Mouse (Mus musculus) MEL (cell line): Measurements from ENCODE around the gene Prim1. TPM values are rescaled to one million over a fixed set of nuclear protein-coding genes. Genes with fewer than 3 reads are reported as not detected.

Experiments
- DNase-seq: peaks from one replicate; pipeline ENCODE4 v3.0.0; 2011; ENCODE audit warnings: low read depth, low spot score
- H3K27ac ChIP-seq: 2 replicates; pipeline ENCODE4 v1.5.1; 2012; ENCODE audit warnings: low read depth, mild to moderate bottlenecking, control low read depth, low read length, moderate library complexity; ENCODE audit not compliant: control insufficient read depth
- H3K27me3 ChIP-seq, 2 experiments: fragments of 150-350 bp in 1 of 2; sonication (generic) in 1 of 2; 2 replicates each; pipeline ENCODE4 v1.6.1; 2012; ENCODE audit warnings: low read length in 2 of 2, mild to moderate bottlenecking in 2 of 2, improper control_type of control experiment in 1 of 2, moderate library complexity in 1 of 2; ENCODE audit not compliant: insufficient read depth in 2 of 2, control insufficient read depth in 1 of 2
- H3K36me3 ChIP-seq, 2 experiments: 2 replicates each; pipeline ENCODE4 v1.6.1; 2012 to 2014; ENCODE audit warnings: low read length in 2 of 2, improper control_type of control experiment in 1 of 2, inconsistent platforms in 1 of 2, mild to moderate bottlenecking in 1 of 2; ENCODE audit not compliant: insufficient read depth in 2 of 2, control insufficient read depth in 1 of 2
- H3K4me1 ChIP-seq, 2 experiments: fragments of 150-350 bp in 1 of 2; sonication (generic) in 1 of 2; 2 replicates each; pipeline ENCODE4 v1.6.1; 2012; ENCODE audit warnings: low read length in 2 of 2, improper control_type of control experiment in 1 of 2, mild to moderate bottlenecking in 1 of 2; ENCODE audit not compliant: insufficient read depth in 2 of 2, control insufficient read depth in 1 of 2
- H3K4me3 ChIP-seq, 2 experiments: fragments of 150-350 bp in 1 of 2; sonication (generic) in 1 of 2; 2 replicates each; pipeline ENCODE4 v1.5.1; 2012; ENCODE audit warnings: low read depth in 2 of 2, low read length in 2 of 2, mild to moderate bottlenecking in 2 of 2, moderate library complexity in 2 of 2, control low read depth in 1 of 2, improper control_type of control experiment in 1 of 2; ENCODE audit not compliant: control insufficient read depth in 1 of 2, insufficient read depth in 1 of 2
- H3K79me2 ChIP-seq: 2 replicates; pipeline ENCODE4 v1.6.1; 2012; ENCODE audit warnings: mild to moderate bottlenecking, low read length, moderate library complexity; ENCODE audit not compliant: control insufficient read depth, poor library complexity, insufficient read depth
- H3K9ac ChIP-seq: 2 replicates; pipeline ENCODE4 v1.6.1; 2012; ENCODE audit warnings: low read depth, mild to moderate bottlenecking, control low read depth, low read length, moderate library complexity; ENCODE audit not compliant: control insufficient read depth, poor library complexity, severe bottlenecking
- H3K9me3 ChIP-seq: fragments of 150-350 bp; sonication (generic); replicated peaks from 2 replicates; pipeline ENCODE4 v1.6.1; 2012; ENCODE audit warnings: mild to moderate bottlenecking, low read length, improper control_type of control experiment, moderate library complexity; ENCODE audit not compliant: insufficient read depth
- BHLHE40 ChIP-seq: IDR thresholded peaks from 2 replicates; pipeline ENCODE4 v1.6.1; 2012; ENCODE audit warnings: low read depth, mild to moderate bottlenecking, inconsistent platforms, low read length, improper control_type of control experiment, borderline replicate concordance
- CHD1 ChIP-seq: IDR thresholded peaks from 2 replicates; pipeline ENCODE4 v1.6.1; 2012; ENCODE audit warnings: low read depth, mild to moderate bottlenecking, inconsistent platforms, low read length, improper control_type of control experiment
- CHD2 ChIP-seq: IDR thresholded peaks from 2 replicates; pipeline ENCODE4 v1.6.1; 2011; ENCODE audit warnings: low read length, improper control_type of control experiment
- CTCF ChIP-seq, 3 experiments: IDR thresholded peaks in 2 of 3; conservative IDR thresholded peaks in 1 of 3; 2 replicates each; pipeline ENCODE4 v1.5.1; 2011 to 2012; ENCODE audit warnings: low read length in 3 of 3, low read depth in 2 of 3, mild to moderate bottlenecking in 2 of 3, improper control_type of control experiment in 1 of 3, inconsistent platforms in 1 of 3, mixed read lengths in 1 of 3, moderate library complexity in 1 of 3; ENCODE audit not compliant: control insufficient read depth in 1 of 3, insufficient read depth in 1 of 3, poor library complexity in 1 of 3, severe bottlenecking in 1 of 3
- ELF1 ChIP-seq: IDR thresholded peaks from 2 replicates; pipeline ENCODE4 v1.6.1; 2014; ENCODE audit warnings: low read depth, mild to moderate bottlenecking, inconsistent platforms, low read length, improper control_type of control experiment, moderate library complexity
- HCFC1 ChIP-seq: IDR thresholded peaks from 2 replicates; pipeline ENCODE4 v1.6.1; 2012; ENCODE audit warnings: low read depth, mild to moderate bottlenecking, inconsistent platforms, low read length, improper control_type of control experiment, moderate library complexity
- JUND ChIP-seq: IDR thresholded peaks from 2 replicates; pipeline ENCODE4 v1.6.1; 2011; ENCODE audit warnings: low read depth, mild to moderate bottlenecking, improper control_type of control experiment, low read length
- MAZ ChIP-seq: IDR thresholded peaks from 2 replicates; pipeline ENCODE4 v1.6.1; 2012; ENCODE audit warnings: low read depth, mild to moderate bottlenecking, inconsistent platforms, low read length, improper control_type of control experiment
- MEF2A ChIP-seq: IDR thresholded peaks from 2 replicates; pipeline ENCODE4 v1.6.1; 2014; ENCODE audit warnings: low read depth, mild to moderate bottlenecking, inconsistent platforms, low read length, improper control_type of control experiment; ENCODE audit not compliant: poor library complexity, insufficient replicate concordance, severe bottlenecking; ENCODE audit errors: extremely low read depth
- MXI1 ChIP-seq: IDR thresholded peaks from 2 replicates; pipeline ENCODE4 v1.6.1; 2011; ENCODE audit warnings: mild to moderate bottlenecking, low read depth, low read length, improper control_type of control experiment
- NRF1 ChIP-seq: IDR thresholded peaks from 2 replicates; pipeline ENCODE4 v1.6.1; 2014; ENCODE audit warnings: low read depth, mild to moderate bottlenecking, inconsistent platforms, low read length, improper control_type of control experiment, moderate library complexity; ENCODE audit not compliant: poor library complexity, insufficient read depth, severe bottlenecking
- POLR2AphosphoS5 ChIP-seq: IDR thresholded peaks from 2 replicates; pipeline ENCODE4 v1.6.1; 2012; ENCODE audit warnings: low read depth, borderline replicate concordance, mild to moderate bottlenecking, inconsistent platforms, low read length, moderate library complexity, mixed read lengths
- RAD21 ChIP-seq: IDR thresholded peaks from 2 replicates; pipeline ENCODE4 v1.6.1; 2011; ENCODE audit warnings: mild to moderate bottlenecking, low read depth, low read length, improper control_type of control experiment
- RCOR1 ChIP-seq: IDR thresholded peaks from 2 replicates; pipeline ENCODE4 v1.6.1; 2012; ENCODE audit warnings: low read depth, mild to moderate bottlenecking, inconsistent platforms, low read length, improper control_type of control experiment
- SMC3 ChIP-seq: IDR thresholded peaks from 2 replicates; pipeline ENCODE4 v1.6.1; 2011; ENCODE audit warnings: low read depth, low read length, improper control_type of control experiment
- TAL1 ChIP-seq: IDR thresholded peaks from 2 replicates; pipeline ENCODE4 v1.6.1; 2012; ENCODE audit warnings: mild to moderate bottlenecking, inconsistent platforms, low read length, moderate library complexity, mixed read lengths
- UBTF ChIP-seq: IDR thresholded peaks from 2 replicates; pipeline ENCODE4 v1.6.1; 2012; ENCODE audit warnings: low read depth, mild to moderate bottlenecking, inconsistent platforms, low read length, improper control_type of control experiment, moderate library complexity, borderline replicate concordance; ENCODE audit not compliant: insufficient read depth
- USF1 ChIP-seq: IDR thresholded peaks from 2 replicates; pipeline ENCODE4 v1.6.1; 2014; ENCODE audit warnings: low read depth, mild to moderate bottlenecking, inconsistent platforms, low read length, improper control_type of control experiment, moderate library complexity
- ZC3H11A ChIP-seq: IDR thresholded peaks from 2 replicates; pipeline ENCODE4 v1.6.1; 2012; ENCODE audit warnings: low read depth, mild to moderate bottlenecking, inconsistent platforms, low read length, improper control_type of control experiment
- ZNF384 ChIP-seq: IDR thresholded peaks from 2 replicates; pipeline ENCODE4 v1.6.1; 2012; ENCODE audit warnings: low read depth, mild to moderate bottlenecking, inconsistent platforms, low read length, improper control_type of control experiment
- polyA plus RNA-seq, 2 experiments: library from polyadenylated mRNA; stranded (reverse) in 1 of 2; unstranded in 1 of 2; fragments of >175 nt in 1 of 2; fragments of >200 nt in 1 of 2; gene quantifications; 2 replicates each; pipeline versions ENCODE4 v1.2.1 to v1.2.4; 2012; ENCODE audit warnings: low replicate concordance in 2 of 2, low read depth in 1 of 2; ENCODE audit not compliant: insufficient read length in 2 of 2, insufficient read depth in 1 of 2, missing spikeins in 1 of 2
- total RNA-seq: library from RNA; depleted of rRNA; stranded (reverse); fragments of 300-350 nt; gene quantifications from 2 replicates; pipeline ENCODE4 v1.2.3, GENCODE M21; 2012

Prim1 gene
- total and polyA plus RNA-seq, 3 experiments: 71.5 to 74.0 TPM; not detected in 1

DNA sequence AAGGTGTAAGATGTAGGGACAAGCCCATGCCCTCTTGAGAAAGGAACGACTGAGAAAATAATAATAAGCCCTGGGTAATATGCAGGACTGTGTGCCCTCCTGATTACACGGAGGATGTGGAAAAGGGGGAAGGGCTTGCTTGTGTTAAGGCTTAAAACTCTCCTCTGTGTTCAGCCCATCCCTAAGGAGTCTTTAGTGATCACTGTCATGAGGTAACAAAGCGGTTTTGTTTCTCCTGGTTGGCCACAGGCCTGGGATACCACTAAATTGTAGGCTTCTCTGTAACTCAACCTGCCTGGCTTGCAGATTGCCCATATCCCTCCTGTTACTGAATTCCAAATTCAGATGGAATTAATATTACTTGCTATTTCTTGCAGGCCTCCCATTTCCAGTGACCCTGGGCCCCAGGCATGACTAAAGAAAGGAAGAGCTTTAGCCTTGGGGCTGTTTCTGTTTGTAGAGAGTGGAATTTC is 44.6 kb upstream of the Prim1 start:
- H3K4me3 ChIP-seq: no peak overlapping the region
- H3K9ac ChIP-seq: no peak overlapping the region
- H3K36me3 ChIP-seq: no peaks in the 10 kb centered on the region
- H3K4me1 ChIP-seq: no peaks in the 10 kb centered on the region
- peaks cover 3 to 13% of the 10 kb centered on the region in 2 experiments for H3K27me3 ChIP-seq
- no peak for TF ChIP-seq TAL1
- no peak for TF ChIP-seq HCFC1
- TF ChIP-seq MEF2A: no peak
- TF ChIP-seq RCOR1: no peak
- TF ChIP-seq UBTF: no peak
- TF ChIP-seq CHD1: no peak
- no peak for TF ChIP-seq NRF1
- no peak for TF ChIP-seq ELF1
- no peak for TF ChIP-seq ZC3H11A
- TF ChIP-seq USF1: no peak
- TF ChIP-seq POLR2AphosphoS5: no peak
- TF ChIP-seq, all 39 proteins: peak for 0
- DNase-seq: no peak
- Histone ChIP-seq H3K27ac (no peak overlapping the region), H3K79me2 (no peaks in the 10 kb centered on the region), H3K9me3 (no peaks in the 10 kb centered on the region)

DNA sequence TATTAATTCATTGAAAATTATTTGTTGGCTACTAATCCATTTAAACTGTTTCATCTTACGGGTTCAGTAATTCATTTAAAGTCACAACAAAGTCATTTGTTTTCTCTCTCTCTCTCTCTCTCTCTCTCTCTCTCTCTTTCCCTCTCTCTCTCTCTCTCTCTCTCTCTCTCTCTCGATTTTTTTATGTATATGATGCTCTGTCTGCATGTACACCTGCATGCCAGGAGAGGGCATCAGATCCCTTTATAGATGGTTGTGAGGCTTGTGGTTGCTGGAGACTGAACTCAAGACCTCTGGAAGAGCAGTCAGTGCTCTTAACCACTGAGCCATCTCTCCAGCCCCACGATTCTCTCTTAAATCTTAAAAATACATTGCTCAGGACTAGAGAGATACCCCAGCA is 43.8 kb upstream of the Prim1 start:
- Histone ChIP-seq H3K79me2 (no peaks in the 10 kb centered on the region), H3K4me1 (no peaks in the 10 kb centered on the region), H3K4me3 (no peak overlapping the region), H3K36me3 (no peaks in the 10 kb centered on the region), H3K9ac (no peak overlapping the region), H3K27me3 (peaks cover 1 to 12% of the 10 kb centered on the region in 2 experiments), H3K9me3 (no peaks in the 10 kb centered on the region), H3K27ac (no peak overlapping the region)
- TF ChIP-seq JUND: peak; percentile 70
- TF ChIP-seq ZNF384: 0 out of 2 replicates have a peak, but pooled peaks have one; percentile 41
- peak; percentile 42 for TF ChIP-seq SMC3
- TF ChIP-seq CTCF (IDR thresholded peaks at IDR 0.05 in 2 of 3, conservative IDR thresholded peaks at IDR 0.05 in 1 of 3; ENCODE audit: control insufficient read depth in 1 of 3, insufficient read depth in 1 of 3, low read depth in 2 of 3, low read length in 3 of 3, poor library complexity in 1 of 3, severe bottlenecking in 1 of 3): peak in 2 of 3 experiments; percentile 7 to 46; a peak in 2 of 6 replicates
- no peak for TF ChIP-seq CHD2
- no peak for TF ChIP-seq MAZ
- TF ChIP-seq MXI1: no peak
- TF ChIP-seq BHLHE40: no peak
- peak; percentile 29 for TF ChIP-seq RAD21
- DNase-seq: peak; percentile 34
